Mouse (Mus musculus): Measurements from ENCODE around the gene Pdzrn3.

DNA sequence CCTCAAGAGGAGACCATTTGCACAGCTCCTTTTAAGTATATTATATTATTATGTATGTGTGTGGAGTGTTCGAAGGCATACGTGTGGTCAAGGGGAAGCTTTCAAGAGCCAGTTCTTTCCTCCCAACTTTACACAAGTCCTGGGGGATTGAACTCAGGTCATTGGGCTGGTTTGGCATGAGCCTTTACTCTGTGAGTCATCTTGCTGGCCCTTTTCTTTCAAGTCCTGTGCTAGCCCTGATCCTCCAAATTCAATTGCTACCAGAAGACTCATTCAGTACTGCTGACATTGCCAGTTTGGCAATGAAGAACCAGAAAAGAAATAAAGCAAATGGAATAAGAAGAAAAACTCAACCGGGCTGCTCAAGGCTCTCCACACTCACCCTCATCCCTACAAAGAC, 55.1 kb downstream of the Pdzrn3 start:
- TF ChIP-seq CTCF (IDR thresholded peaks at IDR 0.05; ENCODE audit: low read depth) (no peak), EP300 (IDR thresholded peaks at IDR 0.05; ENCODE audit: low read depth) (no peak)

Data from liver, embryonic 14.5 days (tissue).